Mouse (Mus musculus) ES-Bruce4 (cell line): ENCODE measurements at regions not wholly inside any gene's neighbourhood (a gene's known extent, or its start where the extent isn't known, plus 50 kb on each side); places are given as distances from the start of the nearest gene placed in this dataset.

Experiments used
- CTCF ChIP-seq: IDR thresholded peaks from one replicate; pipeline ENCODE4 v1.8.1; 2011; ENCODE audit warnings: low read depth, low read length
- EP300 ChIP-seq: IDR thresholded peaks from 2 replicates; pipeline ENCODE4 v1.6.1; 2011; ENCODE audit warnings: low read depth, low read length; ENCODE audit not compliant: insufficient read depth
- POLR2A ChIP-seq: IDR thresholded peaks from one replicate; pipeline ENCODE4 v1.8.1; 2011; ENCODE audit warnings: low read length; ENCODE audit not compliant: insufficient read depth

DNA sequence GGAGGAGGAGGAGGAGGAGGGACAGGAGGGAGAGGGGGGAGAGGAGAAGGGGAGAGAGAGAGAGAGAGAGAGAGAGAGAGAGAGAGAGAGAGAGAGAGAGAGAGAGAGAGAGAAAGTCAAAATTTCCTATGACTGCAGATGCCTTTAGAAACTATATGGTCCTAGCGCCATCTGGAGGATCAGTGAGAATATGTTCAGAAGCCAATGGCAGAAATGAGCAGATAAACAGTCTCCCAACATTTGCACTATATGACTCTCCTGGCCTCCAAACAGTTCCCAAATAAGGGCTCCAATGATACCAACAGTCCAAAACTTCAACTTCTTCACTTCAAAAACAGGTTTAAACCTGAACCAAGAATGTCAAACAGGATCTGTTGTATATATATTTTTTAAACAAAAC is 309.1 kb upstream of the Sphkap start:
- TF ChIP-seq POLR2A = no peak
- no peak for TF ChIP-seq CTCF
- no peak for TF ChIP-seq EP300
